Mouse (Mus musculus) brain, embryonic 14.5 days (tissue): ENCODE data around the gene Ctf1.

ENCODE experiments used
- CTCF ChIP-seq: fragments of 200-500 bp; IDR thresholded peaks from 2 replicates; pipeline ENCODE4 v1.5.1; 2012; ENCODE audit warnings: inconsistent platforms, mild to moderate bottlenecking, moderate library complexity, borderline replicate concordance; ENCODE audit not compliant: insufficient read depth, insufficient read length; ENCODE audit errors: extremely low read depth
- POLR2A ChIP-seq: fragments of 200-500 bp; IDR thresholded peaks from 2 replicates; pipeline ENCODE4 v1.6.1; 2012; ENCODE audit warnings: mild to moderate bottlenecking, inconsistent platforms, borderline replicate concordance; ENCODE audit not compliant: poor library complexity, insufficient read depth, insufficient read length, severe bottlenecking; ENCODE audit errors: extremely low read depth

DNA sequence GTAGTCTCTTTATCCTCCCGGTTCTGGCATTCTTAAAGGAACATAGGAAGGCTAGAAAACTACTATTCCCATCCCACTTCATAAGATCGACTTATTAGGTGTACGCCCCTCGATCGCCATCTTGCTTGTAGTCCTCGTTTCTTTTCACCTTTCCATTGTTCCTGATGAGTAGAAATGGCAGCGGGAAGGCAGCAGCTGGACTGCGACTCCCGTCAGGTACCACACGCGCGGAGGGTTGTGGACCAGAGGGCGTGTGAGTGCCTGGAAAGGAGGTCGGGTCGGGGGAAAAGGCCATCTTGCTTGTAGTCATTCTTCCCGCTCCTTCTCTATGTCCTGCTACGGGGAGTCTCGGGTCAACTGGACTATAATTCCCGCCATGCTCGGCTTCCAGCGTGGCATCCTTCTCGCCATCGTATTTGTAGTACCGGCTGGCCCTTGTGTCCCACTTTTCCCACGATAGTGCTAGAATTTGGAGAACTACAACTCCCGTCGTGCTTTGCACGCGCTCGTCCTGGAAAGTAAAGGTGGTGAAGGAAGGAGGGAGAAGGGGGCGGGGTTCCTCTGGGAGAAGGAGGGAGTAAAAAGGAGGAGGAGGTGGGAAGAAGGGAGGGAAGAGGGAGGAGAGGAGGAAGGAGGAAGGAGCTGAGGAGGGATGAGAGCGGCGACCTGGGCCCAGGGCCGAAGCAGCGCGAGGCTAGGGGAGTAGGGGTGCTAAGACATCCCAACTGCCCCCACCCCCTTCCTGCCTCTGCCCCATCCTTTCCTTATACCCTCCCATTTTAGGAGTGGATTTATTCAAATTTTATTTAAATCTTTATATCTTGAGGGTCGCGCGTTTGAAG, 33.3 kb downstream of the Ctf1 start:
- TF ChIP-seq CTCF (no peak), POLR2A (peak; percentile 76; the same call in 1 of the 2 replicates)
